Mouse (Mus musculus) cerebellum, postnatal 14 days (tissue): ENCODE results near the gene Olfr1390.
"Not testable (repeated sequence)": the region's sequence is repeated elsewhere in the genome, so short reads cannot be mapped to it uniquely, and the experiment has no call there.

Source experiments
- DNase-seq, 2 experiments: peaks; one replicate each; pipeline ENCODE4 v3.0.0; 2021; ENCODE audit warnings: mixed read lengths in 2 of 2

Gene Olfr1390

GRCm38 (mm10) chr11:49334888-49335287, at the start of gene Olfr1390:
TSS of gene Olfr1390 (plus strand) at chr11:49335188.
- no peak for DNase-seq

- no peak for DNase-seq
Observed at GRCm38 (mm10) chr11:49287251-49287650, 47.7 kb upstream of the Olfr1390 start.

- no peak for DNase-seq
Observed at GRCm38 (mm10) chr11:49292777-49293176, 42.2 kb upstream of the Olfr1390 start.

- no peak for DNase-seq
Observed at GRCm38 (mm10) chr11:49304441-49304840, 30.5 kb upstream of the Olfr1390 start, which contains the start of gene Olfr10. TSS of gene Olfr10 (plus strand) at chr11:49304741.

- not testable (repeated sequence) for DNase-seq
Observed at GRCm38 (mm10) chr11:49308547-49308946, 26.4 kb upstream of the Olfr1390 start.

- no peak for DNase-seq
Observed at GRCm38 (mm10) chr11:49322442-49322841, 12.5 kb upstream of the Olfr1390 start, which contains the start of gene Olfr1391. TSS of gene Olfr1391 (plus strand) at chr11:49322742.

- DNase-seq = no peak
Observed at GRCm38 (mm10) chr11:49326726-49327125, 8.3 kb upstream of the Olfr1390 start.

- DNase-seq = no peak
Observed at GRCm38 (mm10) chr11:49329686-49330085, 5.3 kb upstream of the Olfr1390 start.

GRCm38 (mm10) chr11:49337150-49337832, 2.3 kb downstream of the Olfr1390 start:
- DNase-seq = no peak

GRCm38 (mm10) chr11:49383133-49383532, 48.1 kb downstream of the Olfr1390 start:
- DNase-seq = no peak

- DNase-seq = not testable (repeated sequence)
Observed at GRCm38 (mm10) chr11:49386118-49386517, 51.1 kb downstream of the Olfr1390 start.
